Mouse (Mus musculus) C2C12 (cell line): ENCODE data around the gene Farp2. TPM values are rescaled to one million over a fixed set of nuclear protein-coding genes. Genes with fewer than 3 reads are reported as not detected.
"Not testable (repeated sequence)": the region's sequence is repeated elsewhere in the genome, so short reads cannot be mapped to it uniquely, and the experiment has no call there.

ENCODE experiments used
- H3K27me3 ChIP-seq: one replicate; pipeline ENCODE4 v1.6.1; 2011; ENCODE audit not compliant: control insufficient read depth, insufficient read depth, insufficient read length
- H3K36me3 ChIP-seq: one replicate; pipeline ENCODE4 v1.6.1; 2011; ENCODE audit not compliant: control insufficient read depth, insufficient read depth
- H3K4me3 ChIP-seq: one replicate; pipeline ENCODE4 v1.5.1; 2011; ENCODE audit warnings: mild to moderate bottlenecking, control low read depth; ENCODE audit not compliant: poor library complexity, insufficient read depth, severe bottlenecking
- H3K79me2 ChIP-seq: one replicate; pipeline ENCODE4 v1.6.1; 2011; ENCODE audit not compliant: control insufficient read depth, insufficient read depth
- H3K79me3 ChIP-seq: one replicate; pipeline ENCODE4 v1.6.1; 2011; ENCODE audit warnings: low read depth, control low read depth
- H3ac ChIP-seq: one replicate; pipeline ENCODE3; 2011; ENCODE audit warnings: low read depth; ENCODE audit not compliant: control insufficient read depth, insufficient read length
- CEBPB ChIP-seq: IDR thresholded peaks from one replicate; pipeline ENCODE4 v1.6.1; 2011; ENCODE audit warnings: low read depth, mild to moderate bottlenecking, control low read depth, moderate library complexity
- CTCF ChIP-seq: IDR thresholded peaks from one replicate; pipeline ENCODE4 v1.5.1; 2011; ENCODE audit not compliant: control insufficient read depth, insufficient read depth, insufficient read length
- FOSL1 ChIP-seq: IDR thresholded peaks from one replicate; pipeline ENCODE4 v1.8.0; 2011; ENCODE audit warnings: mild to moderate bottlenecking, low read length; ENCODE audit not compliant: poor library complexity, insufficient read depth, severe bottlenecking
- MAX ChIP-seq: IDR thresholded peaks from one replicate; pipeline ENCODE4 v1.6.1; 2011; ENCODE audit warnings: mild to moderate bottlenecking, control low read depth
- MYOD1 ChIP-seq: IDR thresholded peaks from one replicate; pipeline ENCODE4 v1.6.1; 2011; ENCODE audit warnings: low read depth; ENCODE audit not compliant: control insufficient read depth, insufficient read length
- MYOG ChIP-seq: IDR thresholded peaks from one replicate; pipeline ENCODE4 v1.6.1; 2011; ENCODE audit not compliant: control insufficient read depth, insufficient read length; ENCODE audit errors: extremely low read depth
- USF1 ChIP-seq: IDR thresholded peaks from one replicate; pipeline ENCODE4 v1.6.1; 2011; ENCODE audit warnings: low read depth, mild to moderate bottlenecking, control low read depth, moderate library complexity
- polyA plus RNA-seq: library from polyadenylated mRNA; unstranded; fragments of >200 nt; fragmentation: generic; extraction: Trizol; gene quantifications from one replicate; pipeline ENCODE4 v1.2.1, GENCODE M21; 2012; ENCODE audit warnings: missing spikeins

Gene Farp2
- polyA plus RNA-seq, 1 experiment: 3.0 TPM

- H3K27me3 ChIP-seq: no peaks in the 10 kb centered on the region
- H3K4me3 ChIP-seq: no peak overlapping the region
- H3K79me2 ChIP-seq: no peaks in the 10 kb centered on the region
- no peaks in the 10 kb centered on the region for H3K79me3 ChIP-seq
- H3K36me3 ChIP-seq: no peaks in the 10 kb centered on the region
- no peak overlapping the region for H3ac ChIP-seq
- no peak for TF ChIP-seq MYOG
- TF ChIP-seq CTCF: no peak
- no peak for TF ChIP-seq MAX
- TF ChIP-seq USF1: no peak
- no peak for TF ChIP-seq CEBPB
Measured at GRCm38 (mm10) chr1:93656325-93657024, 144.6 kb downstream of the Farp2 start.

GRCm38 (mm10) chr1:93657025-93657360 is 145.1 kb downstream of the Farp2 start:
- Histone ChIP-seq H3K79me3 (no peaks in the 10 kb centered on the region), H3ac (no peak overlapping the region), H3K4me3 (no peak overlapping the region), H3K79me2 (no peaks in the 10 kb centered on the region), H3K27me3 (no peaks in the 10 kb centered on the region), H3K36me3 (no peaks in the 10 kb centered on the region)
- no peak for TF ChIP-seq USF1
- TF ChIP-seq MAX: no peak
- no peak for TF ChIP-seq MYOD1
- no peak for TF ChIP-seq CTCF
- TF ChIP-seq FOSL1: no peak
- TF ChIP-seq MYOG: no peak
- TF ChIP-seq CEBPB: no peak

GRCm38 (mm10) chr1:93658559-93658958 is 146.7 kb downstream of the Farp2 start, which contains the start of gene Stk25:
TSS of gene Stk25 (minus strand) at chr1:93658659.
- not testable (repeated sequence) for H3K79me2 ChIP-seq, H3K4me3 ChIP-seq, H3K27me3 ChIP-seq, H3K36me3 ChIP-seq, H3ac ChIP-seq, H3K79me3 ChIP-seq

GRCm38 (mm10) chr1:93667760-93668400 is 156.0 kb downstream of the Farp2 start:
- H3K27me3 ChIP-seq: no peaks in the 10 kb centered on the region
- H3K4me3 ChIP-seq: no peak overlapping the region
- no peaks in the 10 kb centered on the region for H3K79me2 ChIP-seq
- H3K79me3 ChIP-seq: no peaks in the 10 kb centered on the region
- H3K36me3 ChIP-seq: no peaks in the 10 kb centered on the region
- no peak overlapping the region for H3ac ChIP-seq
- TF ChIP-seq FOSL1 (no peak), CTCF (no peak), MAX (no peak)

GRCm38 (mm10) chr1:93668791-93669548 is 157.1 kb downstream of the Farp2 start:
- TF ChIP-seq CTCF (peak; percentile 76), MAX (peak; percentile 92), CEBPB (no peak)
- H3K79me3 ChIP-seq: no peaks in the 10 kb centered on the region
- H3K36me3 ChIP-seq: no peaks in the 10 kb centered on the region
- H3K27me3 ChIP-seq: no peaks in the 10 kb centered on the region
- H3K79me2 ChIP-seq: no peaks in the 10 kb centered on the region
- H3K4me3 ChIP-seq: peak overlapping the region; percentile 19
- peak overlapping the region; percentile 51 for H3ac ChIP-seq

- Histone ChIP-seq H3K79me3 (no peaks in the 10 kb centered on the region), H3K36me3 (no peaks in the 10 kb centered on the region), H3K4me3 (no peak overlapping the region), H3K79me2 (no peaks in the 10 kb centered on the region), H3K27me3 (no peaks in the 10 kb centered on the region), H3ac (no peak overlapping the region)
- TF ChIP-seq FOSL1 (no peak), USF1 (no peak), MAX (no peak), CTCF (no peak), MYOG (no peak), MYOD1 (no peak), CEBPB (no peak)
Measured at GRCm38 (mm10) chr1:93669941-93670340, 158.1 kb downstream of the Farp2 start.

Other genes with a start within 250 kb of the Farp2 start
- 11.7 TPM for gene Mterf4, start 206.2 kb upstream of the Farp2 start, polyA plus RNA-seq
- 16.8 TPM for gene Ppp1r7, start 169.2 kb upstream of the Farp2 start, polyA plus RNA-seq
- 6.6 TPM for gene Pask, start 168.6 kb upstream of the Farp2 start, polyA plus RNA-seq
- 0.05 TPM for gene Ano7, start 138.1 kb upstream of the Farp2 start, polyA plus RNA-seq
- 134 TPM for gene Hdlbp, start 33.3 kb upstream of the Farp2 start, polyA plus RNA-seq
- gene Stk25, start 146.6 kb downstream of the Farp2 start, polyA plus RNA-seq: 57.6 TPM
- 219 TPM for gene Bok, start 173.6 kb downstream of the Farp2 start, polyA plus RNA-seq
- 43.4 TPM for gene Atg4b, start 239.4 kb downstream of the Farp2 start, polyA plus RNA-seq
- 65.2 TPM for gene Thap4, start 242.8 kb downstream of the Farp2 start, polyA plus RNA-seq